Mouse (Mus musculus) granulocyte monocyte progenitor cell, adult 5-6 weeks (primary cell): ENCODE measurements around the gene Gpr137c. TPM values are rescaled to one million over a fixed set of nuclear protein-coding genes. Genes with fewer than 3 reads are reported as not detected.

ENCODE experiments used
- ATAC-seq: replicated peaks from 2 replicates; pipeline ENCODE4 v1.8.0; 2016; ENCODE audit warnings: mild to moderate bottlenecking, moderate TSS enrichment, inconsistent platforms; ENCODE audit not compliant: poor library complexity, severe bottlenecking
- total RNA-seq, 2 experiments: library from RNA; stranded (forward) in 1 of 2; stranded (reverse) in 1 of 2; fragments of 200-712, 200-1000 nt in 1 of 2; fragments of >200 nt in 1 of 2; fragmentation: Nextera tagmentation in 1 of 2; gene quantifications; 2 replicates each; pipeline ENCODE4 v1.2.3; 2014 to 2017

Gpr137c gene
- total RNA-seq (2014; fragmentation: Nextera tagmentation), result 0.34 and 2.2 TPM in 2 replicates
- total RNA-seq (2017), result 1.3 and 2.0 TPM in 2 replicates

DNA sequence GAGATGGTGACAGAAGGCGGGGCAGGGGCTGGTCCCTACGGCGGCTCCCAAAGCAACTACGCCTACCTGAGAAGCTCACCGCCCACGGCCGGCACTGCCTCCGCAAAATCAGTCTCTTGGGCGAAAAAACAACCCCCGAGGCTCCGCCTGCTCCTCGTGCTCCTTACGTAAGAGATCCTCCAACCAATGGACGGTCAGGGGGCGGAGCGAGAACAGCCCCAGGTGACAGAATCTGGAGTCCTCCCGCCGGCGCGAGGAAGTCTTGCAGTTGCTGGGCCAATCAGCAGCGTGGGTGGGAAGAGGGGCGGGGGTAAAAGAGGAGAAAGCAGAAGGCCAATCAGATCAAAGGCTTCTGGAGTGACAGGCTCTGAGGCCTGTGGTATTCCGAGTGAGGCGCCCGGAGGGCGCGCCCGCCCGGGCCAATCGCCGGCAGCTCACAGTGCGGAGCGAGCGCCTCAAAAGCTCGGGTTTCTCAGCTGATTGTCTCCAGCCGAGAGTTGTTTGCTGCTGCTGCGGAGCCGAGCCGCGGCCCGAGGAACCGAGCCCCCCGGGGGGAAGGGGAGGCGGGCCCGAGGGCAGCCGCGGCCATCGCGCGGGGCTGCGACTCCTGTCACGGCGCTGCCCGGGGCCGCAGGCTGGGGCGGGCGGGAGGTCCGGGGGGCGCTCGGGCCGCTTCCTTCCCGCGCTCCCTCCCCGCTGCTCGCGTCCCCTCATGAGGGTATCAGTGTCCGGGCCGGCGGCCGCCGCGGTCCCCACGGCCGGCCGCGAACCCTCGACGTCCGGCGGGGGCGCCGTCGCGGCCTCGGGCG is at the start of gene Gpr137c:
Gpr137c (plus strand) TSS at position 437 of the 809 bp plus-strand sequence.
- ATAC-seq, result peak; percentile 94

DNA sequence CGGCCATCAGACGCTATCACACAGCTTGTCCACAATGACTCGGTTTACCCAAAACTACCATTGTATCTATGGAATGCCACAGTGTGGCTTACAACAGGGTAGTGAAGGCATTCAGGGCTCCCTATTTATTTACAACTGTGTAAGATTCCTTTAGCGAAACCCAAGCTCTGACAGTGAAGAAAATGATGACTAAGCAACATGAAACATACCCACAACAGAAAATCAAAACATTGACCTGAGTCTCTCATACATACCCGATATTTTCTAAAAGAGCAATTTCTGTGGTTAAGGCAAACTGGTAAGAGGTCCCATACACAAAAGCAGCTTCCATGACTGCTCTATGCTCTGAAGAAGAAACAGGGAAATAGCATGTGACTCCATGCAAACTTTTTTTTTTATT is 47.3 kb upstream of the Gpr137c start:
- no peak for ATAC-seq

- no peak for ATAC-seq
These were observed 44.3 kb upstream of the Gpr137c start for GRCm38 (mm10) chr14:45175012-45175740.

- no peak for ATAC-seq
These were observed 40.3 kb upstream of the Gpr137c start for GRCm38 (mm10) chr14:45179186-45179585.

GRCm38 (mm10) chr14:45179606-45180005 is 39.9 kb upstream of the Gpr137c start:
- peak; percentile 87 for ATAC-seq

DNA sequence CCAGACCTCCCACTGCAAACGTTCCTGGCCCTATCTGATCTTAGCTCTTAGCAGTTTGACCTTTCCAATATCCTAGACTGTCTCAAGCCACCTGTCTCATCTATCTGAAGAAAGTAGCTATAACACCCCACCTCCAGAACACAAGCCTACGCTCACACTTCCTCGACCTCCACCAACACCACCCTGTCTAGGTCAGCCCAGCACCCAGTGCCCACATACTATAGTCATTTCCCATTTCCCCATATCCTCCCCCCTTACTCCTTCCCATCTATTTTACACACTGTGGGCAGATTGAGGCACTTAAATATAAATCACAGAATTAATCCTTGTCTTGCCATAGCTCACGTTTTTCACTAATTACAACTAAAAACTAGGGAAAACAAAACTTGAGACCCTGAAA is 37.9 kb upstream of the Gpr137c start:
- peak; percentile 68 for ATAC-seq

DNA sequence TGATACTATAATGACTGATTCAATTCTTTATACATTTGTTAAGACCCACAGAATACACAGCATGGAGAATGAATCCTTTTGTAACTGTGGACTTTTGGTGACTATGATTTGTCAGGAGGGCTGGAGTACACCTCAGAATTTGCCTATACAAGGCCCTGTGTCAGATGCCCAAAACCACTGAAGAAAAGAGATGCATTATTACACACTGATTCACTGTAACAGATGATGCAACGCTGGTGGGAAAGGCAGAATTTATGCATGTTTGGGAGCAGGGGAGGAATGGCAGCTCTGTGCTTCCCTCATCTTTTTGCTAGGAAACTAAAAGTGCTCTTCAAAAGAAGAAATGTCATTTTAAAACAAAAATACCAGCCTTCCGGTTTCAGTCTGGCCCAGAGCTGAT is 28.5 kb upstream of the Gpr137c start:
- no peak for ATAC-seq

DNA sequence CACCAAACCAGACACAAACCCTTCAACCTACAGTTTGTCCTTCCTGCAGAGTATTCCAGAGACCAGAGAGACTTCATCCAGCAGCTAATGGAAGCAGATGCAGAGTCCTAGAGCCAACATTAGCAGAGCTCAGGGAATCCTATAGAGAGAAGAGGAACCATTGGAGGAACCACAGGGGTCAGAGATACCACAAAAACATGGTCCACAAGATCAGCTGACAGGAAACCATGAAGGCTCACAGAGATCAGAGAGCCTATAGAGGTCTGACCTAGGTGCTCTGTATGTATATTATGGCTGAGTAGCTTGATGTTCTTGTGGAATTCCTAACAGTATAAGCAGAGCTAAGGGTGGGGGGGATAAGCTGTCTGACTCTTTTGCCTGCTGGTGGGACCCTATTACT is 18.9 kb upstream of the Gpr137c start:
- peak; percentile 81 for ATAC-seq

- no peak for ATAC-seq
These were observed 8.8 kb upstream of the Gpr137c start for GRCm38 (mm10) chr14:45210683-45211082.

DNA sequence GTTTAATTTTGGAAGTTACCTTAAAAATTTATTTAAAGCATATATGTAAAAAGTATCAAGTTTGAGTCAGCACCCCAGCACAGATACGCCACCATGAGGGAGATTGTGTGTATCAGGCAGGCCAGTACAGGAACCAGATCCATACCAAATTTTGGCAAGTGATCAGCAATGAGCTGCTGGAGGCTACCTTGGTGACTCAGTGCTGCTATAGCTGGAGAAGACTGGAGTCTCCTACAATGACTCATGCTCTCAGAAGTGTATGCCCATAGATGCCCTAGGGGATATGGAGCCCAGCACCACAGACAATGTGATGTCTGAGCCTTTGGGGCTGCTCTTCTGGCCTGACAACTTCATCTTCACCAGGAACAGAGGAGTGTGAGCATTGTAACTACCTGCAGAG is 8.1 kb upstream of the Gpr137c start:
- ATAC-seq, result no peak

- no peak for ATAC-seq
These were observed 2.7 kb upstream of the Gpr137c start for GRCm38 (mm10) chr14:45216711-45217340.

GRCm38 (mm10) chr14:45217693-45218092 is 1.8 kb upstream of the Gpr137c start:
- no peak for ATAC-seq

GRCm38 (mm10) chr14:45220090-45220956 is 806 bp downstream of the Gpr137c start, which contains the start of gene Txndc16:
Gene Txndc16 (minus strand): TSS chr14:45220328.
- peak; percentile 6 for ATAC-seq

DNA sequence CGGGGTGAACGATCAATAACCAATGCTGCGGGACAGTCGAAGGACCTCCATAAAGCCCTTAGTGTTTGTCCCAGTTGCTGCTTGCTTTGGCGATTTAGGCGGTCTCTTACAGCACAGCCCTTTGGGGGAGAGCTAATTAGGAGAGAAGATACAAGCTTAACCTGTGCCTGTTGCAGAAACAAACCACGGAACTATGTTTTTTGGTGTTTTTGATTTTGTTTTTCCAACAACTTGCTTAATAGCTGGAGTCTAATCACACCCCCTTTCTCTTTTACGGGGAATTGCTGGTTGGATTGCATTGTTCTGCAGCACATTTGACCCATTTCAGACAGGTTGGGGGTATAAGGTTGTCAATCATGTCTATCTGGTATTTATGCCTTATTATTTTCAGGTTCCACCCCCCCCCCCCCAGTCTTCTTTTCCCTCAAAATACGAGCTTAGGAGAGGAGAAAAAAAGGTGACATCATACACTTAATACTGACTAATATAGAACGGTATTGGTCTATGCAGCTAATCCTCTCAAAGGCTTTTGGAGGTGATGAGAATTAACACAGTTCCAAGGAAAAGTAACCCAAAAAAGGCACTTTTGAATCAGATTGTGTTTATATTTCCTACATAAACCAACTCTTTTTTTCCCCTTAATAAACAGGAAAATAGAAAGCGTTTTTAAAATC is 1.6 kb downstream of the Gpr137c start:
- no peak for ATAC-seq

DNA sequence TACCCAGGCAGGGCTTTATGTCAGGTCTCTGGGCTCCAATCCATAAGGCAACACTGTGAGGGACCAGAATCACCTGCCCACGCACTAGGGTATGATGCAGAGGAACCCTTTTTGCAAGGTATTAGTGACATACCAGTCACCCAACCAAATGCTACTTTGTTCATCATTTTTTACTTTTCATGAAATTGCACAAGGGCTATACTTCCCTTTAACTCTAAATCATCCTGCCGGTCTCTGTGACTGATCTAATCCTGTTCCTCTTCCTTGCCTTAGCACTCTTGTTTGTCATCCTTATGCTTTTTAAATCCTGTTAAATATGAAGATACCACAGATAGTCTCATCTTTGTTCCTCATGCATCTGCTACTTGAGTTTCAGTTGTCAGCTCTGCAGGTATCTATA is 19.5 kb downstream of the Gpr137c start:
- ATAC-seq, result peak; percentile 95

GRCm38 (mm10) chr14:45241613-45242012 is 22.1 kb downstream of the Gpr137c start:
- ATAC-seq, result peak; percentile 69

GRCm38 (mm10) chr14:45251548-45252076 is 32.1 kb downstream of the Gpr137c start:
- ATAC-seq, result peak; percentile 73

DNA sequence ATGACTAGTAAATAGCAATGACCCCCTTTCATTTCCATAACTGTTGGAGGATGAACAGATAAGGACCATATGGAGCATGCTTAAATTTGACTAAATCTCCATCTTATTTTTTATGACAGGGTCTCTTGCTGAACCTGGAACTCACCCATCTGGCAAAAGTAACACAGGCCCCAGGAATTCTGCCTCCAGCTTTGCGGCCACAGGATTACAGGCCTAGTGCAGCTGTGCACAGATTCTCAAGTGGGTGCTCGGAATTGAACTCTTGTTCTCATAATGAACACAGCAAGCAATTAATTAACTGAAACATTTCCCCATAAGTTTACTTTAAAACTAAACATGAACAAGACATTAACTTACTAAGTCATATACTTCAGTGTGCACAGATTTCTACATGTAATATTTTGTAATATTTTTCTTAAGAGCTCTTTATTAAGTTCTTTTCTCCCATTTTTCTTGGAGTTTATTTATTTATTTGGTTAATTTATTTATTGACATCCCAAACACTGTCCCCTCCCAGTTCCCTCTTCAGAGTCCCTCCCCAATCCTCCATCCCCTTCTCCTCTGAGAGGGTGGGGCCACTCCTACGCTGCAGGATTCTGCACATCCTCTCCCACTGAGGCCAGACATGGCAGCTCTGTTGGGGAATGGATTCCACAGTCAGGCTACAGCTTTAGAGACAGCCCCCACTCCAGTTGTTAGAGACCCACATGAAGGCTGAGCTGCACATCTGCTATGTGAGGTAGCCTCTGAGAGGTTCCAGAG is 44.5 kb downstream of the Gpr137c start:
- no peak for ATAC-seq
